In genomic region chr7:44466888-44467311, GRCm38 (mm10) we compare ENCODE assay signal across 9 mouse cellular contexts. TPM values are rescaled to one million over a fixed set of nuclear protein-coding genes. Genes with fewer than 3 reads are reported as not detected.
DNase-seq lines count a peak whose midpoint lies in the region; ATAC-seq and TF ChIP-seq lines count a peak whose summit lies in the region.
"Had no signal": no experiment of that assay in that cellular context is flagged by ENCODE, and none has a peak within 500 bp of the region (broad histone marks: within the 10 kb centered on the region; RNA-seq: fewer than 3 reads in every experiment).

No protein-coding gene starts in this region.

- peak overlapping the region; percentile 45; the same call in 1 of the 2 replicates for H3K27ac ChIP-seq in heart, embryonic 12.5 days (ENCODE audit: poor library complexity, severe bottlenecking)
- H3K27ac ChIP-seq in ES-Bruce4 (ENCODE audit: insufficient read depth, low read length) = no peak overlapping the region
- H3K27ac ChIP-seq in forebrain, embryonic 14.5 days (ENCODE audit: low read depth, low read length) = peak overlapping the region; percentile 81; the same call in 1 of the 2 replicates
- H3K27ac ChIP-seq in liver, embryonic 14.5 days = no peak overlapping the region

- no peak for TF ChIP-seq EP300 in ES-Bruce4 (IDR thresholded peaks at IDR 0.05; ENCODE audit: insufficient read depth, low read depth, low read length)
- no peak for TF ChIP-seq EP300 in liver, embryonic 14.5 days (IDR thresholded peaks at IDR 0.05; ENCODE audit: low read depth)

- no peak for ATAC-seq in heart, embryonic 12.5 days (ENCODE audit: insufficient number of reproducible peaks, low FRiP score)
- ATAC-seq in forebrain, embryonic 14.5 days = no peak
- no peak for ATAC-seq in liver, embryonic 14.5 days (ENCODE audit: insufficient read depth)
- ATAC-seq in megakaryocyte progenitor cell, adult 5-6 weeks (replicated peaks; ENCODE audit: poor library complexity) = no peak

- no peak overlapping the region for H3K4me2 ChIP-seq in heart, embryonic 12.5 days
- no peak overlapping the region for H3K4me2 ChIP-seq in forebrain, embryonic 14.5 days (ENCODE audit: low read length)
- H3K4me2 ChIP-seq in liver, embryonic 14.5 days (ENCODE audit: low read depth) = peak overlapping the region; percentile 90; the same call in 1 of the 2 replicates

- DNase-seq in heart, adult 8-10 months (ENCODE audit: low spot score) = no peak
- DNase-seq in forebrain, embryonic 14.5 days (ENCODE audit: low spot score) = no peak
- DNase-seq in liver, embryonic 14.5 days (ENCODE audit: low read depth in 3 of 3, low spot score in 3 of 3) = no peak
- DNase-seq in adrenal gland, adult 2 months = no peak
- DNase-seq in spleen, postnatal 36 days (ENCODE audit: low spot score in 2 of 2) = no peak

- H3K27me3 ChIP-seq in heart, embryonic 12.5 days (replicated peaks) = peaks cover 25% of the 10 kb centered on the region
- no peaks in the 10 kb centered on the region for H3K27me3 ChIP-seq in ES-Bruce4 (ENCODE audit: control insufficient read depth, insufficient read depth, low read length, poor library complexity, severe bottlenecking)
- no peaks in the 10 kb centered on the region for H3K27me3 ChIP-seq in forebrain, embryonic 14.5 days (replicated peaks; ENCODE audit: control insufficient read depth, insufficient read depth, low read length)
- H3K27me3 ChIP-seq in liver, embryonic 14.5 days (ENCODE audit: control insufficient read depth, insufficient read depth, low read length) = peaks cover 22% of the 10 kb centered on the region

- 82% methylated on average over 16 of the region's 16 CpGs for WGBS in heart, embryonic 12.5 days
- WGBS in forebrain, embryonic 14.5 days = 78% methylated on average over 16 of the region's 16 CpGs
- 78% methylated on average over 16 of the region's 16 CpGs for WGBS in liver, embryonic 14.5 days (ENCODE audit: insufficient replicate concordance)

- peaks cover 73% of the 10 kb centered on the region for H3K4me1 ChIP-seq in heart, embryonic 12.5 days (replicated peaks)
- H3K4me1 ChIP-seq in ES-Bruce4 (ENCODE audit: control insufficient read depth, insufficient read depth, low read length) = no peaks in the 10 kb centered on the region
- H3K4me1 ChIP-seq in forebrain, embryonic 14.5 days (ENCODE audit: control insufficient read depth, insufficient read depth, low read length) = peaks cover 27% of the 10 kb centered on the region
- peaks cover 31 to 48% of the 10 kb centered on the region in 2 experiments for H3K4me1 ChIP-seq in liver, embryonic 14.5 days (replicated peaks; ENCODE audit: control insufficient read depth in 2 of 2, insufficient read depth in 2 of 2, low read length in 1 of 2)

- H3K36me3 ChIP-seq in heart, embryonic 12.5 days = peaks cover 8% of the 10 kb centered on the region
- no peaks in the 10 kb centered on the region for H3K36me3 ChIP-seq in ES-Bruce4 (ENCODE audit: control insufficient read depth, insufficient read depth, low read length, poor library complexity, severe bottlenecking)
- peaks cover 23% of the 10 kb centered on the region for H3K36me3 ChIP-seq in forebrain, embryonic 14.5 days (ENCODE audit: control insufficient read depth, insufficient read depth, low read length)
- H3K36me3 ChIP-seq in liver, embryonic 14.5 days (replicated peaks; ENCODE audit: control insufficient read depth, insufficient read depth, low read depth) = peaks cover 16% of the 10 kb centered on the region

- no peak overlapping the region for H3K9ac ChIP-seq in heart, embryonic 12.5 days
- H3K9ac ChIP-seq in ES-Bruce4 (ENCODE audit: low read depth, poor library complexity, severe bottlenecking) = no peak overlapping the region
- H3K9ac ChIP-seq in forebrain, embryonic 14.5 days (ENCODE audit: low read length) = no peak overlapping the region
- H3K9ac ChIP-seq in liver, embryonic 14.5 days (replicated peaks) = no peak overlapping the region

- no peak for TF ChIP-seq POLR2A in ES-Bruce4 (IDR thresholded peaks at IDR 0.05; ENCODE audit: insufficient read depth, low read length)

- no peak for TF ChIP-seq CTCF in ES-Bruce4 (IDR thresholded peaks at IDR 0.05; ENCODE audit: low read depth, low read length)
- TF ChIP-seq CTCF in liver, embryonic 14.5 days (IDR thresholded peaks at IDR 0.05; ENCODE audit: low read depth) = 0 out of 2 replicates have a peak, but pooled peaks have one; percentile 5

- no peak overlapping the region for H3K4me3 ChIP-seq in heart, embryonic 12.5 days
- H3K4me3 ChIP-seq in ES-Bruce4 (ENCODE audit: low read depth, low read length) = peak overlapping the region; percentile 75; the same call in 1 of the 2 replicates
- H3K4me3 ChIP-seq in forebrain, embryonic 14.5 days (ENCODE audit: low read depth, low read length) = no peak overlapping the region
- no peak overlapping the region for H3K4me3 ChIP-seq in liver, embryonic 14.5 days (ENCODE audit: insufficient read depth in 1 of 2, low read depth in 2 of 2, low read length in 2 of 2)

- no peaks in the 10 kb centered on the region for H3K9me3 ChIP-seq in heart, embryonic 12.5 days (replicated peaks)
- no peaks in the 10 kb centered on the region for H3K9me3 ChIP-seq in ES-Bruce4 (replicated peaks; ENCODE audit: control insufficient read depth, insufficient read depth, low read length, poor library complexity, severe bottlenecking)
- no peaks in the 10 kb centered on the region for H3K9me3 ChIP-seq in forebrain, embryonic 14.5 days (replicated peaks; ENCODE audit: control insufficient read depth, low read length)
- no peaks in the 10 kb centered on the region for H3K9me3 ChIP-seq in liver, embryonic 14.5 days (ENCODE audit: control insufficient read depth, low read length)

RNA-seq across cellular contexts. Expression of gene Josd2, which starts 0.9 kb away (rescaled TPM):
- 141 and 145 TPM in 2 replicates for polyA plus RNA-seq in heart, embryonic 12.5 days (2016; fragmentation: Nextera tagmentation; extraction: Ambion mirVana)
- total RNA-seq in heart, adult 8-10 months (2022) = 100 to 1,000 TPM; 109 to 130 (median 125) TPM
- 9.7 and 12.3 TPM in 2 replicates for polyA plus RNA-seq in ES-Bruce4 (2011; ENCODE audit: insufficient read depth, insufficient read length, low read depth, missing spikeins)
- 49.3 and 50.5 TPM in 2 replicates for polyA plus RNA-seq in forebrain, embryonic 14.5 days (2014; fragmentation: Nextera tagmentation; extraction: Ambion mirVana)
- polyA plus RNA-seq in liver, embryonic 14.5 days (2012; rRNA removed) = 212 TPM in 2 replicates
- 155 and 164 TPM in 2 replicates for polyA plus RNA-seq in liver, embryonic 14.5 days (2014; fragmentation: Nextera tagmentation; extraction: Ambion mirVana)
- total RNA-seq in adrenal gland, adult 2 months (2021) = 10 to 100 TPM; 51.2 to 61.7 TPM
- polyA plus RNA-seq in adrenal gland, adult 2 months (2012; rRNA removed) = 171 and 179 TPM in 2 replicates
- total RNA-seq in megakaryocyte progenitor cell, adult 5-6 weeks (2015) = 27.5 and 35.2 TPM in 2 replicates
- total RNA-seq in megakaryocyte progenitor cell, adult 5-6 weeks (2017) = 17.4 and 22.6 TPM in 2 replicates

RNA-seq across cellular contexts. Expression of gene Aspdh, which starts 1.7 kb away (rescaled TPM):
- polyA plus RNA-seq in heart, embryonic 12.5 days (2016; fragmentation: Nextera tagmentation; extraction: Ambion mirVana) = 0.46 and 1.5 TPM in 2 replicates
- total RNA-seq in heart, adult 8-10 months (2022) = 1 to 10 TPM in 1 of 4 experiments, under 1 TPM in 1, not detected in 2; 0.79 to 1.5 TPM
- polyA plus RNA-seq in ES-Bruce4 (2011; ENCODE audit: insufficient read depth, insufficient read length, low read depth, missing spikeins) = not detected in 2 replicates
- polyA plus RNA-seq in forebrain, embryonic 14.5 days (2014; fragmentation: Nextera tagmentation; extraction: Ambion mirVana) = 5.3 TPM in 2 replicates
- 10.2 and 14.7 TPM in 2 replicates for polyA plus RNA-seq in liver, embryonic 14.5 days (2012; rRNA removed)
- 10.9 and 11.0 TPM in 2 replicates for polyA plus RNA-seq in liver, embryonic 14.5 days (2014; fragmentation: Nextera tagmentation; extraction: Ambion mirVana)
- total RNA-seq in adrenal gland, adult 2 months (2021) = under 1 TPM in 1 of 2 experiments, not detected in 1; 0.75 TPM
- polyA plus RNA-seq in adrenal gland, adult 2 months (2012; rRNA removed) = 0.91 and 2.4 TPM in 2 replicates
- not detected in 2 replicates for total RNA-seq in megakaryocyte progenitor cell, adult 5-6 weeks (2015)
- not detected in 2 replicates for total RNA-seq in megakaryocyte progenitor cell, adult 5-6 weeks (2017)
- polyA plus RNA-seq: embryonic facial prominence, embryonic 11.5 days had no signal

RNA-seq across cellular contexts. Expression of gene Emc10, which starts 29.4 kb away (rescaled TPM):
- polyA plus RNA-seq in heart, embryonic 12.5 days (2016; fragmentation: Nextera tagmentation; extraction: Ambion mirVana) = 111 and 114 TPM in 2 replicates
- 10 to 100 TPM; 73.8 to 84.8 (median 83.7) TPM for total RNA-seq in heart, adult 8-10 months (2022)
- 67.7 and 75.3 TPM in 2 replicates for polyA plus RNA-seq in ES-Bruce4 (2011; ENCODE audit: insufficient read depth, insufficient read length, low read depth, missing spikeins)
- 147 and 154 TPM in 2 replicates for polyA plus RNA-seq in forebrain, embryonic 14.5 days (2014; fragmentation: Nextera tagmentation; extraction: Ambion mirVana)
- 46.7 and 49.5 TPM in 2 replicates for polyA plus RNA-seq in liver, embryonic 14.5 days (2012; rRNA removed)
- 41.7 and 49.3 TPM in 2 replicates for polyA plus RNA-seq in liver, embryonic 14.5 days (2014; fragmentation: Nextera tagmentation; extraction: Ambion mirVana)
- total RNA-seq in adrenal gland, adult 2 months (2021) = 100 to 1,000 TPM in 1 of 2 experiments, 10 to 100 TPM in 1; 77.9 to 101 TPM
- 516 and 555 TPM in 2 replicates for polyA plus RNA-seq in adrenal gland, adult 2 months (2012; rRNA removed)
- 60.6 and 62.7 TPM in 2 replicates for total RNA-seq in megakaryocyte progenitor cell, adult 5-6 weeks (2015)
- total RNA-seq in megakaryocyte progenitor cell, adult 5-6 weeks (2017) = 30.4 and 38.3 TPM in 2 replicates

RNA-seq across cellular contexts. Expression of gene Fam71e1, which starts 29.5 kb away (rescaled TPM):
- polyA plus RNA-seq in heart, embryonic 12.5 days (2016; fragmentation: Nextera tagmentation; extraction: Ambion mirVana) = 10.1 and 12.7 TPM in 2 replicates
- total RNA-seq in heart, adult 8-10 months (2022) = 1 to 10 TPM; 2.5 to 6.7 (median 3.3) TPM
- 5.6 and 7.4 TPM in 2 replicates for polyA plus RNA-seq in ES-Bruce4 (2011; ENCODE audit: insufficient read depth, insufficient read length, low read depth, missing spikeins)
- polyA plus RNA-seq in forebrain, embryonic 14.5 days (2014; fragmentation: Nextera tagmentation; extraction: Ambion mirVana) = 13.0 and 24.0 TPM in 2 replicates
- 0.64 and 1.5 TPM in 2 replicates for polyA plus RNA-seq in liver, embryonic 14.5 days (2012; rRNA removed)
- polyA plus RNA-seq in liver, embryonic 14.5 days (2014; fragmentation: Nextera tagmentation; extraction: Ambion mirVana) = 0.48 and 1.6 TPM in 2 replicates
- total RNA-seq in adrenal gland, adult 2 months (2021) = 1 to 10 TPM; 8.3 to 9.1 TPM
- polyA plus RNA-seq in adrenal gland, adult 2 months (2012; rRNA removed) = 28.6 and 30.9 TPM in 2 replicates
- total RNA-seq in megakaryocyte progenitor cell, adult 5-6 weeks (2015) = 1.2 and 2.5 TPM in 2 replicates
- total RNA-seq in megakaryocyte progenitor cell, adult 5-6 weeks (2017) = 0.30 and 1.7 TPM in 2 replicates

RNA-seq across cellular contexts. Expression of gene Lrrc4b, which starts 38.1 kb away (rescaled TPM):
- polyA plus RNA-seq in heart, embryonic 12.5 days (2016; fragmentation: Nextera tagmentation; extraction: Ambion mirVana) = 2.3 and 2.4 TPM in 2 replicates
- 10 to 100 TPM; 33.5 to 37.9 (median 36.4) TPM for total RNA-seq in heart, adult 8-10 months (2022)
- not detected in 2 replicates for polyA plus RNA-seq in ES-Bruce4 (2011; ENCODE audit: insufficient read depth, insufficient read length, low read depth, missing spikeins)
- polyA plus RNA-seq in forebrain, embryonic 14.5 days (2014; fragmentation: Nextera tagmentation; extraction: Ambion mirVana) = 20.8 and 22.1 TPM in 2 replicates
- polyA plus RNA-seq in liver, embryonic 14.5 days (2012; rRNA removed) = 0.02 and 0.30 TPM in 2 replicates
- polyA plus RNA-seq in liver, embryonic 14.5 days (2014; fragmentation: Nextera tagmentation; extraction: Ambion mirVana) = not detected in 2 replicates
- 1 to 10 TPM; 5.1 to 8.5 TPM for total RNA-seq in adrenal gland, adult 2 months (2021)
- polyA plus RNA-seq in adrenal gland, adult 2 months (2012; rRNA removed) = 10.3 and 16.3 TPM in 2 replicates
- total RNA-seq in megakaryocyte progenitor cell, adult 5-6 weeks (2015) = not detected in 2 replicates
- total RNA-seq in megakaryocyte progenitor cell, adult 5-6 weeks (2017) = not detected in 2 replicates

Comparison
In these comparisons a context has a peak if more than half of its experiments do, and no peak if none do; other contexts are left out.
1. H3K27ac ChIP-seq: peak in heart, embryonic 12.5 days (single experiment) and forebrain, embryonic 14.5 days (single experiment); none in ES-Bruce4 (single experiment) and liver, embryonic 14.5 days (single experiment).